Mouse (Mus musculus) heart, adult 2 months (tissue): ENCODE data around the gene Phf24.

Experiments
- CTCF ChIP-seq: fragments of 200-600 bp; IDR thresholded peaks from 2 replicates; pipeline ENCODE4 v1.8.1; 2022; ENCODE audit warnings: antibody characterized with exemption, mild to moderate bottlenecking, moderate library complexity
- EP300 ChIP-seq: fragments of 200-500 bp; IDR thresholded peaks from 2 replicates; pipeline ENCODE4 v1.6.1; 2011; ENCODE audit warnings: low read depth, low read length, control low read depth; ENCODE audit not compliant: insufficient read depth
- POLR2A ChIP-seq: fragments of 200-500 bp; IDR thresholded peaks from 2 replicates; pipeline ENCODE4 v1.6.1; 2011; ENCODE audit warnings: mild to moderate bottlenecking, low read depth, low read length, control low read depth; ENCODE audit not compliant: insufficient read depth

- TF ChIP-seq CTCF (no peak), POLR2A (no peak), EP300 (no peak)
These were observed 27.7 kb upstream of the Phf24 start for GRCm38 (mm10) chr4:42888806-42889205.
